Mouse (Mus musculus) olfactory bulb, adult 2 months (tissue): Measurements from ENCODE around the gene Krtap10-4.

ENCODE experiments used
- CTCF ChIP-seq: fragments of 200-500 bp; IDR thresholded peaks from 2 replicates; pipeline ENCODE4 v1.5.1; 2012; ENCODE audit warnings: low read depth, mild to moderate bottlenecking, low read length, moderate library complexity; ENCODE audit not compliant: insufficient read depth
- POLR2A ChIP-seq: fragments of 200-500 bp; IDR thresholded peaks from 2 replicates; pipeline ENCODE4 v1.6.1; 2012; ENCODE audit warnings: mild to moderate bottlenecking, low read depth, low read length, moderate library complexity; ENCODE audit not compliant: insufficient read depth

- TF ChIP-seq CTCF (no peak), POLR2A (no peak)
Measured at GRCm38 (mm10) chr10:77804095-77804494, 22.8 kb downstream of the Krtap10-4 start.
